Mouse (Mus musculus) layer of hippocampus, adult 9-10 months (tissue): Measurements from ENCODE around the gene Cpa3.
A peak's percentile ranks its signal among the peaks of the same experiment; 100 is the strongest.

Experiments used
- DNase-seq: peaks from one replicate; pipeline ENCODE4 v3.0.0; 2022; ENCODE audit warnings: low spot score

Cpa3 gene

DNA sequence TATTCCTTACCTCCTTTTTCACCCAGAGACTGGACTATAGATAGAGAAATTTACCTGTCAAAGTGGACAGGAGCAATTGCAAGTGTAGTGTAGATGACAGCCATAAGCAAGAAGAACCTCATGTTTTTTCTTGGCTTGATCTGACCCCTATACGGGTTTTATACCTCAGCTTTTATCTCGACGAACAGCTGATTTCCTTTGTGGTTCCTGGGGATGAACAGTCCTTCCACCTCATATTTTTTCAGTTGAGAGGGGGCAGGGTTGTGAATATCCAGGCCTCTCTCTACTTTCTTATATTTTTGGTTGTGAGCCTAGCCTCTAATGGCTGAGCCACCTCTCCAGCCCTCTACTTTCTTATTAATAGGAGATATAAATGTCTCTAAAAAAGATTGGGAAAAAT lies at the start of gene Cpa3:
Gene Cpa3, minus strand, starts transcription at position 132 of the 400 bp plus-strand sequence.
- DNase-seq, result no peak

DNA sequence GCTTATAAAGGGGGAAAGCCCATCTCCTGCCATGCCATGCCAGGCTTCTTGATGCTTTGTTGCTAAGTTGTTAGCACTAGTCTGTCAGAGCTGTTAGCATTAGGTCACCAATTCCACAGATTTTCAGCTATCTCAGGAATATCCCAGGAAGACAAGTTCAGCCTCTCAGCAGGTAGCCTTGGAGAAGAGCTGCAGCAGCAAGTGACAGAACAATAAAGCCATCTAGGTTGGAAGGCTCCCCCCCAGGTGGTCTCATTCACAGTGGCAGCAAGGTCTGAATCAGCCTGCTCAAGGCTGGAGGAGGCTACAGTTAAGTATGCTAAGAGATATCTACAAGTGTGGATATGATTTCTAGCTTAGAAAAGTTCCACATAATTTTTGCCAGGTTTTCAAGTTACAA lies 49.4 kb upstream of the Cpa3 start:
- no peak for DNase-seq

DNA sequence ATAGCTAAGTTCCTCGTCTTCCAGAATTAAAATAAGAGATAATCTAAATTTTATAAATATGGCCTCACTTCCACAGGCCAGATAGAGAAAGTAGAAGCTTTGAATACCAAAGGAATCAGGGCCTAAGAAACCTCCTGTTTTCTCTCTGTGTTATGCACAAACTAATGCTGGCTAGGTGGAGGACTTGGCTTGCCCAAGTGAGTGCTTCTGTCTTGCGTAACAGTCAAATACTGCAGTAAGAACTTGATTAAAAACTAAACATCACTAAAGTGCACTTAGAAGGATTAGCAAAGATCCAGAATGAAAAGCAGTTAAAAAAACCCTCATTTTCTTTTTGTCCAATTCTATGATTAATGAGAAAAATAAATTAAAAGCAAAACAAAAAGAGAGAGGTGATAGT lies 46.8 kb upstream of the Cpa3 start:
- no peak for DNase-seq

DNA sequence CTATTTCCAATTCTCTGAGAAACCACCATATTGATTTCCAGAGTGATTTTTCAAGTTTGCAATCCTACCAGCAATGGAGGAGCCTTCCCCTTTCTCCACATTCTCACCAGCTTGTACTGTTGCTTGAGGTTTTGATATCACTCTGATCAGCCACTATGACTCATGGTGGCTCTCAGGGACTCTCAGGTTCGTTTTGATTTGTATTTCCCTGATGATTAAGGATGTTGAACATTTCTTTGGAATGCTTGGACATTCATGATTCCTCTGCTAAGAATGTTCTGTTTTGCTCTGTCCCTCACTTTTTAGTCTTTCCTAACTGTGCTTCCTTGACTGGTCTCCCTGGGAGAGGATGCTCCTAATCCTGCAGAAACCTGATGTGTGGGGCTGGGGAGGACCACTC lies 39.8 kb upstream of the Cpa3 start:
- DNase-seq, result no peak

DNA sequence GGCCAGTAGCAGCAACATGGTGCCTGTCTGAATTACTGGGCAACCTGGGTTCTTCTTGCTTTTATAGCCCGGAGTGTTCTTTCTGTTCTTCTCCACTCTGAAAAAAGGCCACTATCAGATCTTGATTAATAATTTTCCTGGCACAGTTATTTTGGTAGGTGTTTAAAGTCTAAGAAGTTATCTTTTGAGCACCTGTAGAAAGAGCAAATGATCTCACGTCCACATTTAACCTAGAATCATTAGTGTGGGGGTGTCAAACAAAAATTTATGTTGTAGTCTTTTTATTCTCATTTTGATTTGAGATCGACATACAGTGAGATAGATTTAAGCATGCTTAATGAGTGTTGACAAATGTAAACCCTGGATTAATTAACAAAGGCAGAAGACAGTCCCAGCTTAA lies 33.7 kb upstream of the Cpa3 start, which contains the start of gene Cpb1:
Gene Cpb1, minus strand, starts transcription at position 101 of the 400 bp plus-strand sequence.
- DNase-seq, result no peak

DNA sequence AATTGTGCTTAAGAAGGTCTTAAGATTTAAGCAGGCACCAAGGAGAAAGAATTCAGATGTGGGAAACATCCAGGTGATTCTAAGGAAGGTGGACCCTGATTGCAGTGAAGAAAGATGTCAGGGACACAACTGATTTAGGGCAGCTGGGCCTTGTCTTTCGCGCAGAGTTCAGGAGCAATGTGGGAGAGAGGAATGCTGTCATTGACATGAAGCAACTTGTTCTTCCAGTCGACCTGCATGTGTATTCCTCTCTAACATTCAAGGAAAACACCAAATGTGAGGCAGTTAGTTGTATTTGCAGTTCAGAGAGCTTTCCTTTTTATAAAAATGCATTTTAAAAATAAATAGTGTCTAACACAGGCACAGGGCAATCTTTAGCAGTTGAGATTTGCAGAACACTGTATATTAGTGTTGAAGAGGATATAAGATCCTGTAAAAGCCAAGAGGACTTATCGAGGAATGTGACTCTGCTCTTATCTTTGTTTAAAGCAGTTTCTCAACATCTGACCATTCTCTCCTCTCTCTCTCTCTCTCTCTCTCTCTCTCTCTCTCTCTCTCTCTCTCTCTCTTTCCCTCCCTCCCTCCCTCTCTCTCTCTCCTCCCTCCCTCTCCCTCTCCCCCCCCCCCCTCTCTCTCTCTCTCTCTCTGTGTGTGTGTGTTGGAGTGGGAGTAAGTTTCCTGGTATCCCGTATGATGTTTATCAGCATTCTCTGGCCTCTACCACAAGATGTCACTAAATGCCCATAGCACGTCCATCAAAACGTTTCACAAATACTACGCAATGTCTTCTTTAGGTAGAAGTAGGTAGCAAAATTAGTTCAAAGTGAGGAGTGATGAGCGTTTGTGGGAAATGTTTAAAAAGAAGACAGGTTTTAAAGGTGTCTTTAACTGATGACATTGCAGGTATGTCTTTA lies 12.8 kb upstream of the Cpa3 start:
- no peak for DNase-seq

DNA sequence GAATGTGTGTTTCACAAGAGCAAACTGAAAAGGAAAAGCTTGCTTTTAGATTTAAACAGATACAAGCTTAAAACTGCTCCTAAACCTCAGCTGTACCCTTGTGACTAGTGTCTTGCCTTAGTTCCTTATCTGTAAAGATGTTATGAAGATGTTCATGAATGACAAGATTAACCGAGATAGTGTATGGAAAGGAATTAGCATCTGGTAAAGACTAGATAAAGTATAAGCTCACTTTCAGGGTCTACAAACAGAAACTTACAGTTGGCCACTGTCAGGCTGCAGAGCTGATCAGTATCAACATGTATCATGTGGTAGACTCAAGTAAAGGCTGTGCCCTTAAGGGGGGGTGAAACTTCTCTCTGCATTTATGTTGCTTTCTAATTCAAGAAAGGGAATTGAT lies 1.9 kb upstream of the Cpa3 start:
- DNase-seq, result no peak

DNA sequence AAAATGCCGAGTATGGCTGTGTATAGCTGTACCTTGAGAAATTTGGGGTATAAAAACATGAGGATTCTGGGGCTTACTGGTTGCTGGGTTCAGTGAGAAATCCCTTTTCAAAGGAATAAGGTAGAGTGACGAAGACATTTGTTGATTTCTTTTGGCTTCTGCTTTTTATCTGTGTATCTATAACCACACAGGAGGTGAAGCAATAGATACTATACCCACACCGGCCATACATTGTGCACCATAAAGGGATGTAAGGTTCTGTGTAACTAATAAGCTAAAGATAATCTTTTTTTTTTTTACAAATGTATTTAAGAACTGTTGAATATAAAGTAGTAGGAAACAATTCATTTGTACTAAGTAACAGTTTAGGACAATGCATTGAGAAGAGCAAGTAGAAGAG lies 2.2 kb downstream of the Cpa3 start:
- no peak for DNase-seq

DNA sequence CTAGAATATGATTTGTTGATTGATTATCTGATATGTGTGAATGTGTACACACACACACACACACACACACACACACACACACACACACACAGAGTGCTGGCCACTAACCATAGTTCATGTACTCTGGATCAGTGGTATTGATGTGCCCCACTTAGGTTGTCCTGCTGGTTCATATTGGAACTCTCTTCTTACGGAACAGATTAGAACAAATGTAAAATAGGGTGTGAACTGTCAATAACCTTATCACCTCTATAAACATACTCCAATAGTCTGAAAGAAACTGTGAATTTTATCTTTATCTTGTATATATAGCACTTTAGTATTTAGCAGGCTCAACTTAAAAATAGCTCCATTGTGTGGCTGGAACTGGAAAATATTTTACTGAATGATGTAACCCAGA lies 5.0 kb downstream of the Cpa3 start:
- no peak for DNase-seq

DNA sequence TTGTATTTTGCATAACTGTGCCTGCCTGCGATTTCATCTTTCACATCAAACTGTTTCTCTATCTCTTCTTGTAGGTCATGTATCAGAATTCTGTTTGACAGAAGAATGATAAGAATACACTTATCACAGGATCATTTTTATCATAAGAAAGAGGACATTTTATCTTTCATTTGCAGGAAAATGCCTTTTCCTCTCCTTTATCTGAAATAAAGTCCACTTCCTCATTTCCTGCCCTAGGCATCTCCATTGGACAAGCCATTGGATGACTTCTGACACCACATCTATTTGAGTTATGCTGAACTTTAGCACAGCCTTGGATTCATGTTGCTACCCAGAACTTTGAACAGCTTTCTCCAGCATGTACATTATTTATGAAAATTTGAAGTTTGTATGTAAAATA lies 13.0 kb downstream of the Cpa3 start:
- DNase-seq, result no peak

DNA sequence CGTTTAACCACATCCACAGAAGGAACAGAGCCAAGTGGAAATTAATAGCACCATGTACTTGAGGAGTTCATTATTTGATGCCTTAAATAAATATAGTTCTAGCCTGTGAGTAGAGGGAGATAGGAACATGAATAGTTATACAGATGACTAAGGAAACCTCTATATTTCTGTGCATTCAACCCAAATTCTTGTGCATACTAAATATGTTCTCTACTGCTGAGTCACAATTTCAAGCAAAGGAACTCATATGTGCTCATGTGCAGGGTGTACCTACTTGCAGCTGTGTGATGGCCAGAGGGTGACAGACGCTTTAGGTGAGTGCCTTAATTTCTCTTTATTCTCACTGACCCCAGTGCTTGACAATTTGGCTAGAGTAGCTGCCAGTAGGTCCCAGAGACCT lies 16.6 kb downstream of the Cpa3 start:
- no peak for DNase-seq

DNA sequence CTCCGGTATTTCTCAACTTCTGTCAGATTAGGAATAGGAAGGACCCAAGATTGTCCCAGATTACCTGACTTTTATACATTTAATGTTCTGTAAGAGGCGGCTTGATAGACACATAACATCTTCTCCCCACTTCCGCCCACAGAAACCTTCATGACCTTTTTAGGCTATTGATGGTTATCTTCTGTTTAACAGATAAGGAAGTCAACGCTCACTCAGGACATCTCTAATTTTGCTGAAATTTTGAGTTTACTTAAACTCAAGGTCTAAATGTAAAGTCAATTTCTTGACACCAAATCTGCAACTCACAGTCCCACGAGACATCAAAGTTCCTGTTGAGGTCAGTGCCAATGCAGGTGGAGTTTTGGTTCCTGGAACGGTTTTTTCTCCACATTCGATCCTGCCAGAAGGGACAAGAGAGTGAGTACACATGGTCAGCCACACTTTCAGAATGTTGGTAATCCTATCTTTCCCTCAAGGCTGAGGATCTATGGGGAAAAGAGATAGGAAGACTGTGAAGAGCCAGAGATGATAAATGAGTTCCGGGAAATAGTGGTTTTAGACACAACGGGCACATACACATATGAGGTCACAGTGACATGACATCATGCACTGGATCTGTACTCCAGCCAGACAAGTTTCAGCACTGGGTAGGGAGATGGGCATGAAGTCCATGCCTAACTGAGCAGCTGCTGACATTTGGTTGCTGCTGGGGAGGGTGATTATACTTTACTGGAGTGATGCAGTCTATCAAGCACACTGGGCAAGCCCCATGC lies 18.9 kb downstream of the Cpa3 start:
- no peak for DNase-seq

DNA sequence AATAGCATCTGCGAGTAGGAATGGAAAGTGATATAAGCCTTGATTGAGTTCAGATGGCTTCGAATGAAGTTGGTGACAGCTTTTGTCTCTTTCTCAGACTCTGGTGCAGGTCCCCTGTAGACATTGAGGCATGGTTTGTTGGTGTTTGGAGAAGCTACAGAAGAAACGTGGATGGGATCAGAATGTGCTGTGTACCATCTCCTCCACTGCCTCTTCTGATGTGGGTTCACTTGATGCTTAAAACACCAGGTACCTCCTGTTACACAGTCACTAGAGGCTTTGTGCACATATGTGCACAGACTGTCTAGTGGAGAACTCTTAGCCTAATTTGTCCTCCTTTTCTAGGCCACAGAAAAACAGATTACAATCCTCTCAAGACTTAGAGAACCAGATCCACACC lies 19.8 kb downstream of the Cpa3 start:
- no peak for DNase-seq

DNA sequence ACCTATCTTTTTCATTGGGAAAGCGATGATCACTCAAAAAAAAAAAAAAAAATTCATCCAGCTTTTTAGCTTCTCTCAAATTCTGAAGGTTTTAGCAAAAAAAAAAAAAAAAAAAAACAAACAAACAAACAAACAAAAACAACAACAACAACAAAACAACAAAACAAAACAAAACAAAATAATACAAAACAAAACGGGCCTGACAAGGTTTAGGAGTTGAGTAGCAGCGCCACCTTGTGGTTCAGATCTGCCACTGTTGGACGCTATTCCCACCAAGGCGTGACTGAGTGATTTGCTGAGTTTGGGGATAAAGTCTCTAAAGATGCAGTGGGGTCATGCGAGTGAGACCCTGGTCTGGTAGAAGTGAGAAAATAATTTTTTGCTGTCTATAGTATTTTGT lies 43.1 kb downstream of the Cpa3 start:
- peak; percentile 24 for DNase-seq

DNA sequence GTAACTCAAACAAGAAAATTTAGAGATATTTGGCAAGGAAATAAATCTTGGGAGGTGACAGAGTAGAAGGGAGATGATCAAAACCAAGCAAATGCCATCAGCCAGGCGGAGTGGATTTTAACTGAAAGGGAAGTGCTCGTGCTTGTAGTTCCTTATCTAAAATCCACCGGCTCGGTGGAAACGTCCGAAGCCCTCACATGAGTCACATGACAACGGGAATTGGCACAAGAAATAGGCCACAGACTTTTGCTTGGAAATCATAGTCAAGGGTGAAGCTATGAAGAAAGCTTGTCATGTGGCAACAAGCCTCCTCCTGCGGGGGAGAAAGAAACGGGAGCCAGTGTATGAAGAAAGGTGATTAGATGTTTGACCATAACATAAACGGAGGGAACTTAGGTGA lies 44.1 kb downstream of the Cpa3 start:
- DNase-seq, result no peak

DNA sequence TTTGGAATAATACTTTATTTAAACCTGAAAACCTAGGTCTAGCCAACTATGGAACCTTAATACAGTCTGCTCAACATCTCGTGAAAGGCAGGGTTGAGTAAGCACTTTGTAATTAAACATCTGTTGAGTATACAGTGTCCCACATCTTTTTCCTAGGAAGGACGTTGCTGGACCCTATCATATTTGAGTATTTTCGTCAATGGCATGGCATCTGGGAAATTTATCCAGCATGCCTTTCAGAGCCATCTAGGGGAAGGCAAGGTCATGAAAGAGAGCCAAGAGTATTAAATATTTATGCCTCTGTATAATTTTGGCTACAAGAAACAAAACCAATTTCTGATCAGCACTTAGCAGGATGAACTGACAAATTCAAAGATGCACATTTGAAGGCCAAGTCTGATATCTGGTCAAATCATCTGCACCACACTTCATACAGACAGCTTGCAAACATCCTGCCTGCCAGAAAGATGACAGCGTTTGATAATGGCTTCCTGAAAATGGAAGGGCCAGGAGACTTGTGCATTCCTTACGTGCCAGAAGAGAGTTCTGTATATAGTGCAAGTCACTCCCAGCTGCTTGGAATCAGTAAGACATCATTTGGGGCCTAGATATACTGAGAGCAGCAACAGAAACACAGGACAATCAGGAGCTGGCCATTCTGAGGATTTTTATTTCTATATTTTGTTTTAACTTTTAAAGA lies 52.9 kb downstream of the Cpa3 start:
- DNase-seq, result no peak

DNA sequence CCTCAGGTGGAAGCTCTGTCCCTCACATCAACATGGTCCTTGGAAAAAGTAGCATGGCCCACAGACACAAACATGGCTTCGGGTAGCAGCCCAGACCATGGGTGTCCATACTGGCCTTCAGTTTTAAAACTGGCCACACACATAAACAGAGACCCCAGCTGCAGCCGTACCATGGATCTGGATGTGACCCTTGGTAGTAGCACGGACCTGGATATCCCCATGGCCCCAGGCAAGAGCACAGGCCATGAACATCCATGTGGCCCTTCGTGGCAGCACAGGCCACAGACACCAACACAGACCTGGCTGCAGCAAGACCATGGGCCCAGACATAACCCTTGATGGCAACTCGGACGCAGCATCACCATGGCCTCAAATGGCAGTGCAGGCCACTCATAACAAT lies 69.6 kb downstream of the Cpa3 start:
- no peak for DNase-seq

DNA sequence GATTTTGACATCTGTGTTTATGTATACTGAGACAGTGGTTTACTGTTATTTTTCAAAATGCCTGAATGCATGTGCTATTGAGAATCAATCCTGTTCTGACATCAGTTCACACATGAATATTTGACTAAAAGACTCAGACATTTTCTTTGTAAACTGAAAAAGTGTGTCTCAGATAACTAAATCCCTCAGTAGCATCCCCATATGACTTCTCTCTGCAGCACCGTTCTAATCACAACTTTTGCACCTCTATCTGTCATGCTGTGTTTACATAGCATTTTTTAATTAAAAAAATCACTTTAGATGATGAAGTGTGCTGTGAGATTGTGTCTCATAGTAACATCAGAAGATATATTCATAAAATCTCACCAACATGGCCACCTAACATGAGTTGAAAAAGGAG lies 74.5 kb downstream of the Cpa3 start:
- DNase-seq, result no peak
